Mouse (Mus musculus) adrenal gland, postnatal 0 days (tissue): Measurements from ENCODE around the gene Ndufc2. TPM values are rescaled to one million over a fixed set of nuclear protein-coding genes. Genes with fewer than 3 reads are reported as not detected.

Source experiments
- polyA plus RNA-seq: library from polyadenylated mRNA; unstranded; fragments of >200 nt; fragmentation: Nextera tagmentation; extraction: Ambion mirVana; gene quantifications from 2 replicates; pipeline ENCODE4 v1.2.1, GENCODE M21; 2015

Ndufc2 gene
- 891 and 1,281 TPM in 2 replicates for polyA plus RNA-seq

GRCm38 (mm10) chr7:97399960-97400715 is at the start of gene Ndufc2:
Ndufc2 (plus strand) TSS chr7:97400003.

GRCm38 (mm10) chr7:97416906-97417777 is 17.3 kb downstream of the Ndufc2 start, which contains the start of gene Thrsp:
Thrsp (minus strand) TSS chr7:97417730.

GRCm38 (mm10) chr7:97451023-97451422 is 51.2 kb downstream of the Ndufc2 start, which contains the start of gene Kctd14:
Kctd14 (plus strand) TSS chr7:97451323.

Other genes with a start within 250 kb of the Ndufc2 start
- 2.0 and 2.2 TPM in 2 replicates for gene Usp35, start 68.0 kb upstream of the Ndufc2 start, polyA plus RNA-seq
- gene Kctd21, start 67.7 kb upstream of the Ndufc2 start, polyA plus RNA-seq: 1.9 and 2.6 TPM in 2 replicates
- gene Alg8, start 28.4 kb upstream of the Ndufc2 start, polyA plus RNA-seq: 11.2 and 22.2 TPM in 2 replicates
- gene Thrsp, start 17.7 kb downstream of the Ndufc2 start, polyA plus RNA-seq: 16.7 and 27.1 TPM in 2 replicates
- 2.9 and 3.0 TPM in 2 replicates for gene Kctd14, start 51.3 kb downstream of the Ndufc2 start, polyA plus RNA-seq
- 24.8 and 36.3 TPM in 2 replicates for gene Ints4, start 81.0 kb downstream of the Ndufc2 start, polyA plus RNA-seq
- gene Aamdc, start 179.5 kb downstream of the Ndufc2 start, polyA plus RNA-seq: 75.4 and 110 TPM in 2 replicates
- gene Rsf1, start 179.9 kb downstream of the Ndufc2 start, polyA plus RNA-seq: 12.5 and 14.4 TPM in 2 replicates